Mouse (Mus musculus) cortical plate, adult 2 months (tissue): ENCODE measurements around the gene Lsp1.

Experiments used
- CTCF ChIP-seq: fragments of 200-500 bp; IDR thresholded peaks from 2 replicates; pipeline ENCODE4 v1.5.1; 2011; ENCODE audit warnings: mild to moderate bottlenecking, control low read depth, low read length; ENCODE audit not compliant: insufficient read depth; ENCODE audit errors: extremely low read depth
- POLR2A ChIP-seq: fragments of 200-500 bp; IDR thresholded peaks from 2 replicates; pipeline ENCODE4 v1.6.1; 2011; ENCODE audit warnings: mild to moderate bottlenecking, low read length, control low read depth; ENCODE audit not compliant: insufficient read depth; ENCODE audit errors: extremely low read depth

DNA sequence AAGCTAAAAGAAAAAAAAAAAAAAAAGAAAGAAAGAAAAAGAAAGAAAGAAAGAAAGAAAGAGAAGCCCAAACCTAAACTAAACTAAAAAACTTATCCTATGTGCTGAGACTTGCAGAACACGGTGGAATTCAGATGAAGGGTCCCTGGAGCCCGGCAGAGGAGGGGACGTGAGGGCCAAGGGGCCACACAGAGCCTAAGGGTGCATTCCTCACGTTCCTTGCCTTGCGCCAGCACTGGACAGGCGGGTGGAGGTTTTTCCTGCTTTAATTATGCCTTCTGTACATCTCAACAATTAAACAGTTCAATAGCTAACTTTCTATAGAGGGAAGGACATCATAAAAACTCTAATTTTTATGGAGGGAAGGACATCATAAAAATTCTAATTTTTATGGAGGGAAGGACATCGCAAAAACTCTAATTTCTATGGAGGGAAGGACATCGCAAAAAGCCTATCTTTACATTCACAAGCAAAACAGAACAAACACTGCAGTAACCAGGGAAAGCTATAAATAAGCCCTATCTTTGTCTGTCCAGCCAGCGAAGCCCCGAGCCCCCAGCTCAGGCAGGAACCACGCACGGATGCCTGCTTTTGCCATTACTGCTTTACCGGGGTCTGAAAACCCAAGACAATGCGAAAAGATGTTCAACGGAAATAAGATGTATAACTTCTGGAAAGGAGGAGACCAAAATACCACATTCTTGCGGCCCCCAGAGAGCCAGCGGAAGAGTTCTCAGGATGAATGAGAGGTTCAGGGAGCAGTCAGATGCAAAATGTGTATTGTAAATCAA is 62.8 kb downstream of the Lsp1 start:
- no peak for TF ChIP-seq POLR2A
- TF ChIP-seq CTCF: no peak
